Mouse (Mus musculus) urinary bladder, adult 2 months (tissue): ENCODE results near the gene Grk5. TPM values are rescaled to one million over a fixed set of nuclear protein-coding genes. Genes with fewer than 3 reads are reported as not detected.
"Not testable (repeated sequence)": the region's sequence is repeated elsewhere in the genome, so short reads cannot be mapped to it uniquely, and the experiment has no call there.

ENCODE experiments used
- DNase-seq: peaks from one replicate; pipeline ENCODE4 v3.0.0; 2022; ENCODE audit warnings: low spot score
- polyA plus RNA-seq: library from polyadenylated mRNA; depleted of rRNA; stranded (reverse); fragments of >200 nt; gene quantifications from 2 replicates; pipeline ENCODE4 v1.2.3, GENCODE M21; 2012

Grk5 gene
- polyA plus RNA-seq, 1 experiment, result 6.4 TPM

DNA sequence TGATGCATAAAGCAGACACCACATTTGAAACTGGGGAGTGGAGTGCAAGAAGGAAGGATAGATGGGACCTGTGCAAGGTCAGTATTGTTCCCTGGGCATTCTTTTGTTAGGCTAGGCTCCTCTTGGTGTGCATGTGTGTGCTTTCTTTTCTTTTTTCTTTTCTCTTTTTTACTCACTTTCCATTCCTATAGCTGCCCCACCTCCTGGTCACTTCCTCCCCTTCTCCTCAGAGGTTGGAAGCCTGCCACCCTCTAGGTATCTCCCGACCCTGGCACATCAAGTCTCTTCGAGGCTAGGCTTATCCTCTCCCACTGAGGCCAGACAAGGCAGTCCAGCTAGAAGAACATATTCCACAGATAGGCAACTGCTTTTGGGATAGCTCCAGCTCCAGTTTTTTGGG lies 22.1 kb downstream of the Grk5 start:
- DNase-seq, result no peak

DNA sequence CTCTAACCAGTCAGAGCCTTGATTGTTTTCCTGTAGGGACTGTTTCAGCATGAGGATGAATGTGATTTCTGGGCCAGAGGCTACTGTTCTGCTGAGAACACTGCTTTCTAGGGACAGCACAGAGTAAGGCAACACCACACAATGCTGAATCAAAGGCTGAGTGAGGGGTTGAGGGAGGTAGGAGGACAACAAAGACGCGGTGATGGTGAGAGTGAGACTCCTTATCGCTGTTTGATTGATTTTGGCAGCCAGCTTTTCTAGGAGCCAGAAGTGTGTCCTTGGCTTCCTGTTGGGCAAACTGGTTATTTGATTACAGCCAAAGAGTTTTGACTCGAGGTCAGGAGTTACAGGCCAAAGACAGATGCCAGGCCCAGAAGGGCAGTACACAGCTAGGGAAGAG lies 25.7 kb downstream of the Grk5 start:
- no peak for DNase-seq

DNA sequence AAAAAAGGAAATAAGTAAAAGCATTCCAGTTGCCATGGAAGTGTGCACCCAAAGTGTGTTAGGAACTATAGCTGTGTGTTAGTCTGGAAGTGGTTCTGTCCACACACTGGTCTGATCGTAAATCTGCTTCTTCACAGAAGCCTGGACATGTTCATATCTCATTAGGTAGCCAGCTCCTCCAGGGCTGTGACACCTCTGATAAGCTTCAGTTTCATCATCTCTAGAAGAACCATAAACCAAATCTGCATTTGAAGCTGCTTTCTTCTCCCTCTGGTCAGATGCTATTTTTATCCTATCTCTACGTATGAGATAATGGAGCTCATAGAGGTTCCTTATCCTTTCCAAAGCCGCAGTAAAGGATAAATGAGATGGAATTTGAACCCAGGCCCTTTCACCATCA lies 26.3 kb downstream of the Grk5 start:
- DNase-seq, result no peak

DNA sequence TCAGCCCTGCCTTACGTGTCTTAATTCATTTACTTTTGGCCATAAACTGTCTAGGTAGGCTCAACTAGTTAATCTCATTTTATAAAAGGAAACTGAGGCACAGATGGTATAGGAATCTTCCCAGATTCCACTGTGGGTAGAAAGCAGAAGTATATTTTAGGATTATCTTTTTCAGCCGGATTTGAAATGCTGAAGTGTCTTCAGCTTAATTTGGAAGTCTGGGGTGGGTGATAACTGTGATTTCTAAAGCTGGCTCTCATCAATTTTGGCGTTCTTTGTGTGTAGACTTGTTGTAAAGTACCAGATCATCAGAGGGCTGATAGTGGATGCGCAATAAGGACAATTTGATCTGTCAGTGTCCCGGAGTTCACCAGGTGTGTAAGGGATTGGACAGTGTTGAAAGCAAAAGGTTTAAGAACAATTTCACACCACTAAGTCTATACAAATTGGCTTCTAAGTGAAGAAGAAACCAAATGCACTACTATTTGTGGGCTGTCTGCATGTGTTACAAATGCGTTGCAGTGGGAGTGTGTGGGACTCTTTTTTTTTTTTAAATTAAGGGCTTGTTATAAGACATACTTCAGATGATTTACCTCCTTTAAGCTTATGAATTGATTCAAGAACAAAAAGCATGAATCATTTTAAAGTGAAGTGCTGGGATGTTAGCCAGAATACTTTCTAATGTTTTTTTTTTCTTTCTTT lies 27.5 kb downstream of the Grk5 start:
- no peak for DNase-seq

DNA sequence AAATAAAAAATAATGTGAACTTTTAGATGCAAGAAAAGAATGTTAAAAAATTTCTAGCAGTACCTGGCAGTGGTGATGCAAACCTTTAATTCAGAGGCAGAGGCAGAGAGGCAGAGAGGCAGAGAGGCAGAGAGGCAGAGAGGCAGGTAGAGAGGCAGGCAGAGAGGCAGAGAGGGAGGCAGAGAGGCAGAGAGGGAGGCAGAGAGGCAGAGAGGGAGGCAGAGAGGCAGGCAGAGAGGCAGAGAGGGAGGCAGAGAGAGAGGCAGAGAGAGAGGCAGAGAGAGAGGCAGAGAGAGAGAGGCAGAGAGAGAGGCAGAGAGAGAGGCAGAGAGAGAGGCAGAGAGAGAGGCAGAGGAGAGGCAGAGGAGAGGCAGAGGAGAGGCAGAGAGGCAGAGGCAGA lies 35.0 kb downstream of the Grk5 start:
- DNase-seq, result not testable (repeated sequence)

DNA sequence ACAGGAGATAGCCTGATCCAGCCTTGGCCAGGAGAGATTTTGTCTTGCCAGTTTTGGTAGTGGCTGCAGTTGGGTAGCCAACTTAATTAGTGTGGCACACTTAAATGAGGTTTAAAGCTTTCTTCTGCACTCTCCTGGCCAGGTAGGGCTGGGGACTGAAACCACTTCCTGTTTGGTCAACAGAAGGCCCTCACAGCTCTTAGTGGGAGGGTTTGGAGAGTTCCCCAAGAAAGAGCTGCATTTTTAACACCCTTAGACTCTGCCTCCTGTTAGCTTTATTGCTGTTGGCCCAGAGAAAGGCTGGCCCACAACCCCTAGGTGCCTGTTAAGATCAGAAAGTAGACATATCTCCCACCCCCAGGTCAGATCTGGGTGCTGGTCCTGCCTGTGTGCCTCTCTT lies 45.5 kb downstream of the Grk5 start:
- no peak for DNase-seq

DNA sequence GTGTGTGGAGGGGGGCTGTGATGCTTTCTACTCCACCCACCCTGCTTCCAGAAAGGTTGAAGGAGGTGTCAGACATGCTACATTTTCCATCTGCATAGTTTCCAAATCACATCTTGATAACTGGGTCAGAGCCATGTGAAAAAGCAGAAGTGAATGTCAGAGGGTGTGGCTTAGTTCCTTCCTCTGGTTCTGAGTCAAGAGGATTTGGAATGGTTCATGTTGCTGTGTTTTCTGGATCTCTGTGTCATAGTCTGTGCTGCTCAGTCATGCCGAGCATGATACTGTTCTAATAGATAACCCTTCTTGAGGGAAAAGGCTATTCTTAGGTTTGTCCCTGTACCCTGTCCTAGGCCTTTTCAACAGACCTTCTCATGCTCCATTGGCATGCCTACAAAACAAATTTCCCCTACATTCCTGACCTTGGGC lies 50.4 kb downstream of the Grk5 start:
- no peak for DNase-seq

DNA sequence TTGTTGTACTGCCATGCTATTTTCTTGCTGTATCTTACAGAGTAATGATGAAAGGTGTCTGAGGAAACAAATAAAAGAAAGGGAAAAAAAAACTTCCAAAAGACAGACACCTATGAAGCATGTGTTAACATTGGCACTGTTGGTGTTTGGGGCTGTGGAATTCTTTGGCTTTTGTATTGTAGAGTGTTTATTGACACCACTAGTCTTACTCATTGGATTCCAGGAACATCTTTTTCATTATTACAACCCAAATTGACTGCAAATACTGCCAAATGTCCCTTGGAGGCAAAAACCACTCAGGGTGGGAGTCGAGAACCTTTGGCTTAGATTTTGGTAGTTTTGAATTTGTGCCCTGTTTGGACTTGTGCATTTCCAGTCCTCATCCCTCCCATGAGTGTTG lies 51.3 kb downstream of the Grk5 start:
- DNase-seq, result no peak

DNA sequence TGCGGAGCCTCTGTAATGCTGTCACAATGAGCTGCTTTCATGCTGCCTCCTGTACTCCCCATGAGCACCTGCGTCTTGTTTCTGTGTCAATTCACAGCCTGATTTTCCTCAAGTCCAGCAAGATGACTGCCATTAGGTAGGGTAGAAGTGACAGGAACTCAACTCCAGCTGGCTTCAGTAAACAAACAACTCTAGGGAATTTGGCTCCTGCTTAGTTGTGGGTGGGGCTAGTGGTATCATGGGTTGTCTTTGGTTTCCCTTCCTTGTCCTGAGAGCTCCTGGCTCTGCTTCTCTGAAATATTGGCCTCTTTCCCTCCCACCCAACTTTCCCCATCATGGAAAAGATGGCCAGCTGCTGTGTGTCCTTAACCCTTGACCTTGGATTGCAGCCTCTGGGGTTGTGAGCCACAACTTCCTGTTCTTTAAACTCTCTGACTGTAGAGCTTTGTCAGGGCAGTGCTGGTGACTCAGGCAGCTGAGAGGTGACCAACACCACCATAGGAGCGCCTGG lies 56.3 kb downstream of the Grk5 start:
- DNase-seq, result no peak

DNA sequence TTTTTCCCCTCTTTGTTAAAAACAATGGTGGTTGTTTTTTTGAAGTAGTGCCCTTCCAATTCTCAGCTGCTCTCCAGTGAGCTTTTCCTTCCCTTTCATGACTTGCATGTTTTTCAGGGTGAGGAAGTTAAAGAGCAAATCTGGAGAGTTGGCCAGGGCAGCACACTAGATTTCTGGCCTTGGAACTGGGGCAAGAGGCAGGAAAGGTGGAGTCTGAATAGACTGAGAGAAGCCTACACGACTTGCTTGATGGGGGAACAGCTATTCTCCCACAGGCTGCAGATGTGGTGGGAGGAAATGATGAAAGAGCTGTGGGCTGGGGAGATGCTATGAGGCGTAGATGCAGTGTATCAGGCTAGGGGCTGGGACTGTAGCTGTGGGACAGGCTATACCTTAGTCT lies 57.1 kb downstream of the Grk5 start:
- DNase-seq, result no peak

DNA sequence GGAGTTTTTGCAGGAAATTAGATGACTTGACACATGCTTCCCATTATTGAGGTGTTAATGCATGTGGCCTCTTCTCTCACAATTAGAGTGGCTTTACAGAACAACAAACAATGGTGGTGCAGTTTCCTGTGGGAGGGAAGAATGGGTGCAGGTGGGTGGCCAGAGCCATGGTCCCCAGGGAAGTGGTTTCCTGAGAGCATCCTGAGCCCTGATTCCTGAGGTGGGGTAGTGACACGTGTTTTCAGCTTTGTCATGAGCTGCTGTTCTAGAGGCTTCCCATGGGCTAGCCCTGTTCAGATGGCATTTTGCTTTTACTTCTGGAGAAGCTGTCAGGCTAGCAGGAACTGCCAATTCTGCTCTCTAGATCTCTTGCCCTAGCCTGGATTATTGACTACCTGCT lies 59.4 kb downstream of the Grk5 start:
- DNase-seq, result no peak

DNA sequence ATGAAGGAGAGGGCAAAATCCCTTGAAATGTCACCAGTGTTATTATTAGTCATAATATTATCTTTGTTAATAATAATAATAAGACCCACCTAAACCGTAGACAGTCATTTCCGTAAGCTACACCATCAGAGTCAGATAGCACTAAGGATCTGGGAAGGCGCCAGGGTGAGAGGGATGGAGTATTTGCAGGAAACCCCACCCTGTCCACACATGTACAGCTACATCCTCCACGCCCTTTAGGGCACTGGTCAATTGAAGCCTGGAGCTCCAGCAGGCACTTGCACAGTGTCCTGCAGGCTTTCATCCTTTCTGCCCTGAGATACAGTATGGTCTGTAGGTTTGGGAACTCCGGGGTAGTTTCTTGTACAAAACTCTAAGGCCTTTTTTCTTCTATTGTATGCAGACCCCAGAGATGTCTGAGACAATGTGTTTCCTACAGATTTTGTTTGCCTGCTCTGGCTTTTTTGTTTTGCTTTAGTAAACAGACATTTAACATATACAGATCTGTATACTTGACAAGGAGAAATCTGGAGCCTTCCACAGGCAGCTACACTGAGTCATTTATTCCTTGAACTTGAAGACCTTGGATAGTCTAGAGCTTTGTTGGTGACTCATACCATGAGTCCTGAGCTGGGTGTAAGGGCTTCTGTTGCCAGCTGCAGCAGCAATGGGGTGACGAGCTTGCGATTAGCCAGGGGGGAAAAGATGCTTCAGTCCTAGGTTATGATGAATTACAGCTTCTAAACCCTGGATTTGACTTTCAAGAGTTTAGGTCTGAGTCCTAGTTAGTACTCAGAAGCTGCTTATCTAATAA lies 60.7 kb downstream of the Grk5 start:
- DNase-seq, result no peak

DNA sequence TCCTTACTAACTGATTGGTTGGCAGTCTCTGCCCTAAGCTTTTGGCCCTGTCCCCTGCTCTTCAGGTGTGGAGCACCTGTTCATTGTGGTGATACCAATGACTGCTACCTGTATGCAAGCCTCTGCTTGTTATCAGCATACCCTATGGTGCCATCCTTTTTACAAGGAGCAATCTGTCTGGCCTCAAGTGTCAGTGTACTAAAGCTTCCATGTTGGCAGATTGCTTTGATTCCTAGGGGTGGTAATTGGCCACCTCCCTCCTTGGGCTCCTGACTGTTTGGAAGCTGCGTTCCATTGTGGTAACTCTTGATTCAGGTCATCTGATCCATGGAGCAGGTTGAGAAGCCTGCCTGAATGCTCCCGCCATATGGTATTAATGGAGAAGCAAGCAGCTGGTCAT lies 65.6 kb downstream of the Grk5 start:
- DNase-seq, result no peak

DNA sequence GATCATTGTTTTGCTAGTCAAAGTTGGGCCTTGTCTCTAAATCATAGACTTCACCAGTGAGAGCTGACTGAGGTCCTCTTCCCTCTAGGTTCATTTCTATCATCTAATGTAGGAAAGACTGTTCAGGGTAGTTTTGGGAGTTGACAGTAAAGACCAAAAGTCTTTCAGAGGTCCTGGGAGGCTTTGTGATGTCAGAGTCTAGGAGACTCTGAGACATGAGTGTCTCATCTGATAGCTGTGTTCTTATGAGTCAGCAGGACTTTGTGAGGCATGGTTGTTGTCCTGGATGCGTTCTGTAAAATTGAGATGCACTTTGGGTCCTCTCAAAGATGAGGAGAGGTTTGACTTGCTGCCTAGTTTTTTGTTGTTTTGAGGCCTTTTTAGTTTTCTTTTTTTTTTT lies 66.2 kb downstream of the Grk5 start:
- no peak for DNase-seq

DNA sequence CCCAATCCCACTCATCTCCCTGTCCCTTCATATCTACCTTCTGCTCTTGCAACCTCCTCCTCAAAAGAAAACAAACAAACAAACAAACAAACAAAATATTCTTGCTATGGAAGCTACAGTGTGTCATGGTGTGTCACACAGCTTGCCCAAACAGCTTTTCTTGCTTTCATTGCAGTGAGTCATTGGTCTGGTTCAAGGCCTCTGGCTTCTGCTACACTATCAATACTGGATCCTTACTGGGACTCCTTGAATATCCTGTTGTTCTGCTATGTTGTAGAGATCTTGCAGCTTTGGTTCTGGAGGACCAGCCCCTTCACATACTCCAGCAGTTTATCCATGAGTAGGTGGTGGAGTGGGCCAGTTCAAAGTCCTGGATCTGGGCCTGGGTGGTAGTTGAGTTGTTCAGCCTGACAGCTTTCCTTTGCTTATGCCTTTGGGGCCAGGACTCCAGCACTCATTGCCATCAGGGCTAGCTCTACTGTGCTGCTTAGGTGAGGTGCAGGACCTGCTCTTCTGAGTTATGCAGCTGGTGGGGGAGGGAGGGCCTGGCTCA lies 66.7 kb downstream of the Grk5 start:
- no peak for DNase-seq

DNA sequence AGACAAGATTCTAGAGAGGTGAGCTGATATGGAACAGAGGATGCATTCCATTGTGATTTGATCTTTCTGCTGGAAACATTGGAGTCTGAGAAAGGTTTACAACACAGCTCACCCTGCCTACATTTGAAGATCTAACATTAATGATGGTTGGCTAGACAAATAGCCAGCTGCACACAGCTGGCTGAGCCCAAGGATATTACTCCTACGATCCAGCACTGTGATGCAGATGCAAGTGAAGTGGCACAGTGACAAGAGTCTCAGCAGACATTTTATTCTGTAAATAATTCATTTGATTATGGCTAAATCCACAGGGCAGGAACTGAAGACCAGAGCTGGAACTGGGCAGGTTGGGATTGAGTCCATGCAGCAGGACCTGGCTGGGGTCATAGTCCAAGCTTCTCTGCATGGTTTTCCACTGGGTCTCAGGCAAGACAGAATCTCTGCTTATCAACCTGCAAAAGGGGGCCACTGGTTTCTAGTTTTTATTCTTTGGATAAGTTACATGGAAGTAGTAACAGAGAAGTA lies 70.2 kb downstream of the Grk5 start:
- no peak for DNase-seq

DNA sequence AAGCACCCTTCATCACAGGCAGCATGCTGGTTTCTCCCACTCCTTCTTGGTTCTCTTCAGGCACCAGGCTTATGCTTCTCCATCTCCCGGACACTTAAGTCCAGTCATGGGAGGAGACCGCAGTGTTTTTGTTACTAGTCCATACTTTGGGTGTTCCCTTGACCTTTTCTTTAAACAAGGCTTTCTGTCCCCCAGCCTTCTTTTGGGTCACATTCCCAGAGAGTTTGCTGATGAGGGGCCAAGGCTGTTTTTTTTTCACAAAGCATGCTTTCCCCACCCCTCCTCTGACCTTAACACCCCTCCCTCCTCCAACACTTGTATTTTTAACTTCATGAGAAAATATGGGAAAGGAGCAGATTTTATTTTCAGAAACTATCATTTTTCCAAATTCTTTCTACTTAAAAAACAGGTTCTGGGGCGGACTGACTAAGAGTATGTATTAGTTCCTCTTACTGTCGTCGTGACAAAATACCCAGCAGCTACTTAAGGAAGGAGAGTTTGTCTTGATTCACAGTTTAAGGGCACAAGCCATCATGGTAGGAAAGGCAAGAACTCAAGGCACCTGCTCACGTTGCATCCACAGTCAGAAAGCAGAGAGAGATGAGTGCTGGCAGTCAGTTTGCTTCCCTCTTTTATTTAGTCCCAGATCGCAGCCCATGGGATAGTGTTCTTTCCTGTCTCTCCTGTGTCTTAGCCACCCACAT lies 73.0 kb downstream of the Grk5 start:
- no peak for DNase-seq

DNA sequence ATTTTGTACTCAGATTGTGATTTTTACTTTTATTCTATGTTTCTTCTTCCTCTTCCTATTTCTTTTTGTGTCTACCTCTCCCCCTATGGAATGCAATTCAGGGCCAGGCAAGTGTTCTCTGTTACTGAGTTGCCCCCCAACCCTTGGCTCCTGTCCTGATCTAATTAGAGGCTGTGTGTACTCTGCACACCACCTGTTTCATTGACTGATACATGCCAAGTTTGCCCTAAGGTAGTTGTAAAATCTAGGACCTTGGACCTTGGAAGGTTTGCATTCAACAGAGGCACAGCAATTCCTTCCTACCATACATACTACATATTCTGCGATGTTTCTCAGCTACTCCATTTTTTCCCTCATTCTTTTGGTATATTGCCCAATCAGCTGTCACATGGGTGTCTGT lies 78.4 kb downstream of the Grk5 start:
- no peak for DNase-seq

DNA sequence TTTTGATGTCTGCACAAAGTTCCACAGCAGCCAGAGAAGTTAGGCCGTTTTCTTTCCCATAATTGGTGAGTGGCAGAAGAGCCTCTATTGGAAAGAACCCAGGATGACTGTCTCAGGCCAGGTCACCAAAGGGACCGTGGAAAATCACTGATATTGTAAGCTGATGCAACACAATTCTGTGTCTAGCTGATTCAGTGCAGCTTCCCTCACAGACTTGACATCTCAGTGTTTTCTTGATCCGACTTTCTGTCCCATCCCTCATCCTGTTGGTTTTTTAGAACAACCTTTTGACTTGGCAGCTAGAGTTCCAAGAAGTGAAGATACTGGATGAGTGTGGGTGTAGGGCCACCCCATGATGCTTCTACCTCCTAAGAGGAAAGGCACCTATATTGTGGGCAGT lies 80.9 kb downstream of the Grk5 start:
- no peak for DNase-seq

DNA sequence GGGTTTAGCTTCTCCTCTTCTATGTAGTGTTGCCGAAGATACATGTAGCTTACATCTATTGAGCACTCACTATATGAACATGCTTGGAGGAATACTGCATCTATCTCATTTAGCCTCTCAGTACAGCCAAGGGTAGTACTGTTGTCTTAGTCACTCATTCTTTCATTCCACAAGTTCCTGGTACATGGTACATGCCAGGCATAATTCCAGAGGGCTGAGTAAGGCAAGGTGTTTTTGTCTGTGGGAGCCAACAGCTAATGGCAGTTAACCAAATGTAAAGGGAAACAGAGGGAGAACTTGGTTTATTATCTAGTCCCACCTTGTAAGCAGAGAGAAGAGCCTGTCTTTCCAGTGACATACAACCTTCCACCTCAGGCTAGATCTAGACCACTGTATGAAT lies 82.0 kb downstream of the Grk5 start:
- DNase-seq, result no peak

DNA sequence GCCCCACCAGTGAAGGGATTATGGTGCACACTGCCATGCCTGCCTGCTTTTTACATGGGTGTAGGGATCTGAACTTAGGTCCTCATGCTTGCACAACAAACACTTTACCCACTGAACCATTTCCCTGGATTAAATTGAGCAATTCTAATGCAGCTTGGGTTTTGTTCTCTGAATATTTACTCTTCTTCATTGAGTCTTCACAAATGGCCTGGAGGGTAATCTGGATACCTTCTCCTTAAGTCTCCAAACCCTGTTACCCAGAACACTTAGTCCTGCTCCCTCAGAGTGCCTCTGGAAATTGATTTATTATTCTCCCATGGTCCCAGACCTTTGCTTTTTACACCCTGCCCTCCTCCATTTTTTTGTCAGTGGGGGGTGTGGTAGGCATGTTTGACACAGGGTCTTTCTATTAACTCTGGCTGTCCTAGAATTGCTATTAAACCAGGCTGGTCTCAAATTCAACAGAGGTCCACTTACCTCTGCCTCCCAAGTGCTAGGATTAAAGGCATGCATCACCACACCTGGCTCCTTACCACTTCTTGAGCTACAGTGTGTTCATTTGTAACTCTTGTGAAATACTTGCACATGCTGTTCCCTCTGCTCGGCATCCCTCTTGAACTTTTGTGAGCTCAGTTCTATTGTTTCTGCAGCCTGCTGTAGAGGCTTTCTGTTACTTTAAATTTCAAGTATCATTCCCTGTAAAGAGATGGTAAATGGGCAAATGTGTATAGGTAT lies 82.9 kb downstream of the Grk5 start:
- no peak for DNase-seq
